Mouse (Mus musculus) CD4-positive, CD25-positive, alpha-beta regulatory T cell, adult 2 months (primary cell): ENCODE results near the gene Mef2d.
A peak's percentile ranks its signal among the peaks of the same experiment; 100 is the strongest.

Experiments used
- DNase-seq: peaks from one replicate; pipeline ENCODE4 v3.0.0-alpha.2; 2012; ENCODE audit warnings: low read depth, low spot score

The Mef2d gene

GRCm38 (mm10) chr3:88207451-88208100 is 65.4 kb downstream of the Mef2d start:
- no peak for DNase-seq

GRCm38 (mm10) chr3:88208226-88208720 is 66.1 kb downstream of the Mef2d start:
- no peak for DNase-seq

- DNase-seq = no peak
Observed at GRCm38 (mm10) chr3:88209306-88209705, 67.1 kb downstream of the Mef2d start.

- DNase-seq = no peak
Observed at GRCm38 (mm10) chr3:88210121-88210520, 67.9 kb downstream of the Mef2d start.

GRCm38 (mm10) chr3:88210918-88211317 is 68.7 kb downstream of the Mef2d start:
- DNase-seq = no peak

- no peak for DNase-seq
Observed at GRCm38 (mm10) chr3:88212356-88212755, 70.2 kb downstream of the Mef2d start.

- no peak for DNase-seq
Observed at GRCm38 (mm10) chr3:88213019-88213418, 70.8 kb downstream of the Mef2d start.

- peak; percentile 12 for DNase-seq
Observed at GRCm38 (mm10) chr3:88214197-88214938, 72.2 kb downstream of the Mef2d start.

GRCm38 (mm10) chr3:88214971-88215552 is 72.9 kb downstream of the Mef2d start:
- DNase-seq = peak; percentile 48

GRCm38 (mm10) chr3:88215553-88216004 is 73.4 kb downstream of the Mef2d start:
- peak; percentile 40 for DNase-seq

- DNase-seq = no peak
Observed at GRCm38 (mm10) chr3:88216116-88216515, 73.9 kb downstream of the Mef2d start.

GRCm38 (mm10) chr3:88216534-88217326 is 74.6 kb downstream of the Mef2d start:
- DNase-seq = no peak

GRCm38 (mm10) chr3:88217679-88218078 is 75.5 kb downstream of the Mef2d start:
- DNase-seq = no peak

- DNase-seq = no peak
Observed at GRCm38 (mm10) chr3:88219940-88220339, 77.8 kb downstream of the Mef2d start.

GRCm38 (mm10) chr3:88220842-88221241 is 78.7 kb downstream of the Mef2d start:
- DNase-seq = peak; percentile 69
